Mouse (Mus musculus): ENCODE data around the gene Entpd6. TPM values are rescaled to one million over a fixed set of nuclear protein-coding genes. Genes with fewer than 3 reads are reported as not detected.

Gene Entpd6
- polyA plus RNA-seq, 1 experiment from 2014 or later = 34.8 TPM

GRCm38 (mm10) chr2:150782801-150783200, 34.0 kb downstream of the Entpd6 start:
- Histone ChIP-seq H3K4me3 (ENCODE audit: low read length) (no peak overlapping the region), H3K4me2 (replicated peaks; ENCODE audit: low read depth, low read length) (no peak overlapping the region), H3K9me3 (ENCODE audit: low read length) (no peaks in the 10 kb centered on the region), H3K27me3 (ENCODE audit: insufficient read depth, low read length) (no peaks in the 10 kb centered on the region), H3K27ac (ENCODE audit: low read length) (no peak overlapping the region), H3K9ac (replicated peaks; ENCODE audit: low read length) (no peak overlapping the region), H3K36me3 (ENCODE audit: insufficient read depth, low read length) (no peaks in the 10 kb centered on the region), H3K4me1 (ENCODE audit: insufficient read depth, low read length) (peaks cover 25% of the 10 kb centered on the region)
- WGBS = 71% methylated on average over 2 of the region's 2 CpGs
- ATAC-seq (ENCODE audit: low FRiP score, low TSS enrichment) = no peak

- peak; percentile 96 for ATAC-seq (ENCODE audit: low FRiP score, low TSS enrichment)
- Histone ChIP-seq H3K4me1 (ENCODE audit: insufficient read depth, low read length) (peaks cover 41% of the 10 kb centered on the region), H3K27me3 (ENCODE audit: insufficient read depth, low read length) (no peaks in the 10 kb centered on the region), H3K4me2 (replicated peaks; ENCODE audit: low read depth, low read length) (peak within 1 kb of the TSS; percentile 82), H3K9ac (replicated peaks; ENCODE audit: low read length) (peak within 1 kb of the TSS; percentile 78), H3K9me3 (ENCODE audit: low read length) (no peaks in the 10 kb centered on the region), H3K27ac (ENCODE audit: low read length) (peak within 1 kb of the TSS; percentile 82), H3K4me3 (ENCODE audit: low read length) (peak within 1 kb of the TSS; percentile 85), H3K36me3 (ENCODE audit: insufficient read depth, low read length) (no peaks in the 10 kb centered on the region)
- 2% methylated on average over 58 of the region's 58 CpGs for WGBS
These were observed 37.7 kb downstream of the Entpd6 start, which contains the start of gene Pygb for GRCm38 (mm10) chr2:150786251-150787180. TSS of gene Pygb (plus strand) at chr2:150786735.

- WGBS = 1% methylated on average over 23 of the region's 23 CpGs
- H3K36me3 ChIP-seq (ENCODE audit: insufficient read depth, low read length) = peaks cover 2% of the 10 kb centered on the region; the same call in 1 of the 2 replicates
- peak overlapping the region; percentile 82 for H3K27ac ChIP-seq (ENCODE audit: low read length)
- H3K9me3 ChIP-seq (ENCODE audit: low read length) = no peaks in the 10 kb centered on the region
- peaks cover 41% of the 10 kb centered on the region for H3K4me1 ChIP-seq (ENCODE audit: insufficient read depth, low read length)
- peak overlapping the region; percentile 85 for H3K4me3 ChIP-seq (ENCODE audit: low read length)
- H3K27me3 ChIP-seq (ENCODE audit: insufficient read depth, low read length) = no peaks in the 10 kb centered on the region
- peak; percentile 64 for ATAC-seq (ENCODE audit: low FRiP score, low TSS enrichment)
- H3K9ac ChIP-seq (replicated peaks; ENCODE audit: low read length) = peak overlapping the region; percentile 78
- peak overlapping the region; percentile 82 for H3K4me2 ChIP-seq (replicated peaks; ENCODE audit: low read depth, low read length)
These were observed 38.5 kb downstream of the Entpd6 start for GRCm38 (mm10) chr2:150787234-150787771.

GRCm38 (mm10) chr2:150788768-150789550, 40.1 kb downstream of the Entpd6 start:
- Histone ChIP-seq H3K9ac (replicated peaks; ENCODE audit: low read length) (peak overlapping the region; percentile 29), H3K4me3 (ENCODE audit: low read length) (0 out of 2 replicates have a peak overlapping the region, but pooled peaks have one; percentile 2), H3K4me1 (ENCODE audit: insufficient read depth, low read length) (peaks cover 35% of the 10 kb centered on the region), H3K9me3 (ENCODE audit: low read length) (no peaks in the 10 kb centered on the region), H3K36me3 (ENCODE audit: insufficient read depth, low read length) (peaks cover 5% of the 10 kb centered on the region; the same call in 1 of the 2 replicates), H3K27ac (ENCODE audit: low read length) (0 out of 2 replicates have a peak overlapping the region, but pooled peaks have one; percentile 4), H3K4me2 (replicated peaks; ENCODE audit: low read depth, low read length) (peak overlapping the region; percentile 15; the same call in 1 of the 2 replicates), H3K27me3 (ENCODE audit: insufficient read depth, low read length) (no peaks in the 10 kb centered on the region)
- no peak for ATAC-seq (ENCODE audit: low FRiP score, low TSS enrichment)
- 50% methylated on average over 4 of the region's 4 CpGs for WGBS

- H3K9ac ChIP-seq (replicated peaks; ENCODE audit: low read length) = no peak overlapping the region
- WGBS = 54% methylated on average over 4 of the region's 4 CpGs
- peaks cover 11% of the 10 kb centered on the region for H3K4me1 ChIP-seq (ENCODE audit: insufficient read depth, low read length)
- no peak overlapping the region for H3K27ac ChIP-seq (ENCODE audit: low read length)
- no peaks in the 10 kb centered on the region for H3K9me3 ChIP-seq (ENCODE audit: low read length)
- no peak for ATAC-seq (ENCODE audit: low FRiP score, low TSS enrichment)
- H3K27me3 ChIP-seq (ENCODE audit: insufficient read depth, low read length) = no peaks in the 10 kb centered on the region
- peaks cover 18% of the 10 kb centered on the region for H3K36me3 ChIP-seq (ENCODE audit: insufficient read depth, low read length)
- H3K4me3 ChIP-seq (ENCODE audit: low read length) = no peak overlapping the region
- H3K4me2 ChIP-seq (replicated peaks; ENCODE audit: low read depth, low read length) = no peak overlapping the region
These were observed 44.5 kb downstream of the Entpd6 start for GRCm38 (mm10) chr2:150793320-150793719.

- no peaks in the 10 kb centered on the region for H3K9me3 ChIP-seq (ENCODE audit: low read length)
- H3K9ac ChIP-seq (replicated peaks; ENCODE audit: low read length) = no peak overlapping the region
- H3K27ac ChIP-seq (ENCODE audit: low read length) = no peak overlapping the region
- 81% methylated on average over 7 of the region's 7 CpGs for WGBS
- no peak overlapping the region for H3K4me3 ChIP-seq (ENCODE audit: low read length)
- no peaks in the 10 kb centered on the region for H3K27me3 ChIP-seq (ENCODE audit: insufficient read depth, low read length)
- H3K4me2 ChIP-seq (replicated peaks; ENCODE audit: low read depth, low read length) = no peak overlapping the region
- peaks cover 23% of the 10 kb centered on the region for H3K36me3 ChIP-seq (ENCODE audit: insufficient read depth, low read length)
- H3K4me1 ChIP-seq (ENCODE audit: insufficient read depth, low read length) = no peaks in the 10 kb centered on the region
- no peak for ATAC-seq (ENCODE audit: low FRiP score, low TSS enrichment)
These were observed 49.2 kb downstream of the Entpd6 start for GRCm38 (mm10) chr2:150798084-150798483.

GRCm38 (mm10) chr2:150800616-150801015, 51.8 kb downstream of the Entpd6 start:
- no peaks in the 10 kb centered on the region for H3K27me3 ChIP-seq (ENCODE audit: insufficient read depth, low read length)
- H3K27ac ChIP-seq (ENCODE audit: low read length) = no peak overlapping the region
- peaks cover 31% of the 10 kb centered on the region for H3K36me3 ChIP-seq (ENCODE audit: insufficient read depth, low read length)
- no peak overlapping the region for H3K4me3 ChIP-seq (ENCODE audit: low read length)
- WGBS = 89% methylated on average over 5 of the region's 5 CpGs
- no peaks in the 10 kb centered on the region for H3K9me3 ChIP-seq (ENCODE audit: low read length)
- ATAC-seq (ENCODE audit: low FRiP score, low TSS enrichment) = no peak
- no peak overlapping the region for H3K9ac ChIP-seq (replicated peaks; ENCODE audit: low read length)
- no peaks in the 10 kb centered on the region for H3K4me1 ChIP-seq (ENCODE audit: insufficient read depth, low read length)
- no peak overlapping the region for H3K4me2 ChIP-seq (replicated peaks; ENCODE audit: low read depth, low read length)

GRCm38 (mm10) chr2:150803035-150803434, 54.2 kb downstream of the Entpd6 start:
- H3K4me2 ChIP-seq (replicated peaks; ENCODE audit: low read depth, low read length) = no peak overlapping the region
- H3K4me1 ChIP-seq (ENCODE audit: insufficient read depth, low read length) = no peaks in the 10 kb centered on the region
- no peak overlapping the region for H3K9ac ChIP-seq (replicated peaks; ENCODE audit: low read length)
- H3K27ac ChIP-seq (ENCODE audit: low read length) = no peak overlapping the region
- H3K36me3 ChIP-seq (ENCODE audit: insufficient read depth, low read length) = peaks cover 37% of the 10 kb centered on the region
- no peaks in the 10 kb centered on the region for H3K9me3 ChIP-seq (ENCODE audit: low read length)
- WGBS = 91% methylated on average over 1 of the region's 1 CpGs
- no peak for ATAC-seq (ENCODE audit: low FRiP score, low TSS enrichment)
- no peak overlapping the region for H3K4me3 ChIP-seq (ENCODE audit: low read length)
- no peaks in the 10 kb centered on the region for H3K27me3 ChIP-seq (ENCODE audit: insufficient read depth, low read length)

- H3K36me3 ChIP-seq (ENCODE audit: insufficient read depth, low read length) = peaks cover 70% of the 10 kb centered on the region
- 84% methylated on average over 6 of the region's 6 CpGs for WGBS
These were observed 59.5 kb downstream of the Entpd6 start for GRCm38 (mm10) chr2:150808381-150808780.

More at GRCm38 (mm10) chr2:150808381-150808780, 59.5 kb downstream of the Entpd6 start:
- Histone ChIP-seq H3K4me3 (ENCODE audit: low read length) (no peak overlapping the region), H3K4me2 (replicated peaks; ENCODE audit: low read depth, low read length) (no peak overlapping the region), H3K4me1 (ENCODE audit: insufficient read depth, low read length) (no peaks in the 10 kb centered on the region), H3K27ac (ENCODE audit: low read length) (no peak overlapping the region), H3K27me3 (ENCODE audit: insufficient read depth, low read length) (no peaks in the 10 kb centered on the region), H3K9ac (replicated peaks; ENCODE audit: low read length) (no peak overlapping the region), H3K9me3 (ENCODE audit: low read length) (no peaks in the 10 kb centered on the region)
- no peak for ATAC-seq (ENCODE audit: low FRiP score, low TSS enrichment)
